Mouse (Mus musculus) spleen, postnatal 36 days (tissue): ENCODE results near the gene Ksr2.

Source experiments
- DNase-seq, 2 experiments: peaks; one replicate each; pipeline ENCODE4 v3.0.0; 2022; ENCODE audit warnings: low spot score in 2 of 2, mixed read lengths in 1 of 2

Gene Ksr2

GRCm38 (mm10) chr5:117687770-117688352 is 274.1 kb downstream of the Ksr2 start:
- no peak for DNase-seq

GRCm38 (mm10) chr5:117688738-117689137 is 274.9 kb downstream of the Ksr2 start:
- no peak for DNase-seq

DNA sequence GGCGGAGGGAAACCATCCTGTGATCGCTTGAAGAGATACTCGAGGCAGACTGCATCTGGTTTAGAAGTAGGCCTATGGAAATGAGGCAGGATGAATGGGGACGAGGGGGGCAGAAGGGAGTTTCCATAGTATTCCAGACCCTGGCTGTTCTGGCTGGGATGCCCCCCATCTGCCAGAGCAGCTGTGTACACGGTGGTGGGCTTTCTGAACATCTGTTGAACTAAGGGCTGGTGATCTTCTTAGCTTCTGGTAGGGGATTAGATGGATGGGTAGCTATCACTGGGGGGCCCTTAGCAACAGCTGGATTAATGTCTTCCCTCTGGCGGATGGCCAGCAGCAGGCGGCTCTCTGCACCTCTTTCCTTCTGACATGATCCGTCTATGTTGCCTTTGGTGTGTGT is 276.0 kb downstream of the Ksr2 start:
- DNase-seq = no peak

DNA sequence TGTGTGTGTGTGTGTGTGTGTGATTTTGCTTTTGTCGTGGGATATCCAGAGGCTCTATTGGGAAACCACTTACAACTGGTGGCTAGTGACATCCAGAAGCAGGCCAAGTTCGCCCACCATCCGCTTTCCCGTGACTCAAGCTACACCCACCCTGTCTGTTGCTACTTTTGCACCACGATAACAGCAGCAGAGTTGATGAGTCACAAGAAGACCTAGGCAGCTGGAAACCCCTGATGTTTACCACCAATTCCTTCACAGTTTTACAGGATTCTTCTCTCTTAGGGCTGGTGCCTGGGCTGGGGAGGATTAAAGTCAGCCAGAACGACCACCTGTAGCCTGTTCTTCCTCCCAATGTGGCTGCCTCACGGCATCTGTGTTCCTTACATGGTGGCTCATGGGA is 277.5 kb downstream of the Ksr2 start:
- no peak for DNase-seq

GRCm38 (mm10) chr5:117693557-117693956 is 279.8 kb downstream of the Ksr2 start:
- no peak for DNase-seq

- no peak for DNase-seq
These were observed 280.8 kb downstream of the Ksr2 start for GRCm38 (mm10) chr5:117694632-117695031.

DNA sequence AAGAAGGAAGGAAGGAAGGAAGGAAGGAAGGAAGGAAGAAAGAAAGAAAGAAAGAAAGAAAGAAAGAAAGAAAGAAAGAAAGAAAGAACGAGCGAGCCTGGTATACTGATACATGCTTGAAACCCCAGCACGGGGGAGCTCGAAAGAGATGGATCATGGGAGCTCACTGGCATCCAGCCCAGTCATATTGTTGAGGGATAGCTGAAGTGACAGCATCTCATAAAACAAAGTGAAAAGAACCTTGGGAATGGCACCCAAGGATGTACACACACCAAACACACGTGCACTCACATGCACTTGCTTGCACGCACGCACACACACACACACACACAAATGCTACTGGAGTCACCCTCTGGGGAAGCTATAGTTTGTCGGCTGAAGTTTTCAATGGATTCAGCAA is 282.6 kb downstream of the Ksr2 start:
- no peak for DNase-seq

DNA sequence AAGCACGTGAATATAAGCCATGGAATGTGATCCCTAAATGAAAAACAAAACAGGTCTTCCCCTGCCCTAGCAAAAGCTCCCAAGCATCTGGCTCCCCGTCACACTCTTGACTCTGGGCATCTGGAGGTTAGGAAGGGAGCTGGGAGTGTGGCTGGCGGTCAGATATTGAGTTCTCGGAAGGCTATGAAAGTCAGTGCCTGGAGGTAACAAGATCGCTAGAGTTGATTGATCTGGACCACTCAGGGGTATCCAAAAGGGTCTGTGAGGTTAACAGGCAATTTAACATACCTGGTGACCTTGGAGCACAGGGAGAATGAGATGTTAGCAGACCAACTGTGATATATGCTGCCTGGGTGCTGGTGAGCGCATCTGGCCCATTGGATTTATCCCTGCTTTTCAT is 283.8 kb downstream of the Ksr2 start:
- no peak for DNase-seq

GRCm38 (mm10) chr5:117704371-117704770 is 290.6 kb downstream of the Ksr2 start:
- no peak for DNase-seq

- no peak for DNase-seq
These were observed 292.8 kb downstream of the Ksr2 start for GRCm38 (mm10) chr5:117706633-117707032.

GRCm38 (mm10) chr5:117709306-117709705 is 295.5 kb downstream of the Ksr2 start:
- DNase-seq = no peak

DNA sequence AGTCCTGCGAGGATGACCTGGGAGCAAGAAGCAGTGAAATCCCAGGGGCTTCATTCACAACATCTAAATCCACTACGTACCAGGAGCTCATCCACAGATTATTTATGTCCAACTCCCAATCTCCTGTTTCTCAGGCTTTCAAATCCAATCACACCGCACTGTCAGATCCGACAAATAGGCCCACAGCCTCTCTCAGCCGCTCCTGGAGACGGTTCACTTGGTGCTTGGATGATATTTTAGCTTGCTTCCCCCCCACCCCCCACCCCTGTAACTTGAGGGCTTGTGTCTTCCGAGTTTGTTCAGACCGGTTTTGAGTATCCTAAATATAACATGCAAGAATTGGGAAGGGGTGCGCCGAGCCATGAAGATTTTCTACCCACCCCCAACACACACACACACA is 297.8 kb downstream of the Ksr2 start:
- DNase-seq = no peak

DNA sequence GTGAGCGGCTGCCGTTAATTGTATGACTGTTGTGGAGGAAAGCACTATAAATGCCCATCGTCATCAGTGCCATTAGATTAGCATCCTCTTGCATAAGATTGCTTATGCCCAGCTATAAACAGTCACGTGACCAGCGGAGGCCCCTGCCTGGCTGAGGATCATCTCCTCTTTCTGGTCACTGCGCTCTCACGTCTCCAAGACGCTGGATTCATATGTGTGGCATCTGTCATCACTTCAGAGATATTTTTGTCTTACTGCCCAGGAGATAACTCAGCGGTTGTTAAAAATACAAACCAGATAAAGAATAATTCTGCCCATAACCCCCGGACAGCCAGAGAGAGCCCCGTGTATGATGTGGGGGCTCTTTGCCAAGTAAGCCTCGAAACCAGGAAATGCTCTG is 298.4 kb downstream of the Ksr2 start:
- DNase-seq = no peak

GRCm38 (mm10) chr5:117717120-117717519 is 303.3 kb downstream of the Ksr2 start:
- no peak for DNase-seq

- DNase-seq = no peak
These were observed 309.5 kb downstream of the Ksr2 start for GRCm38 (mm10) chr5:117723316-117723715.

DNA sequence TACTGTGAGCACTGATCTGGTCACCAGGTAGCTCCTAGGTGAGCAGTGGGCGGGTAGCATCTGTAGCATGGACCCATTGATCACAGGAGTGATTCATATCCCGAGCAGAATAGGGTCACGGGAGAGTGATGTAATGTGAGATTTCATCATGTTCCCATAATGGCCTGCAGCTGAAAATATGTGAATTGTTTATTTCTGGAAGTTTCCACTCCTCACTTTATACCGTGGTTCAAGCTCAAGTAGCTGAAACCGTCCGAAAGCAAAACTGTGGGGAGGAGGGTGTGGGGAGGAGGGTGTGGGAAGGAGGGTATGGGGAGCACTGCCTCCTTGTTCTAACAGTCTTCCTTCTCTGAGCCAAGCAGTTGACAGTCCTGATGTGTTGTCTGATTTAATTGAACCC is 312.7 kb downstream of the Ksr2 start:
- no peak for DNase-seq

GRCm38 (mm10) chr5:117727138-117727537 is 313.3 kb downstream of the Ksr2 start:
- DNase-seq = no peak

DNA sequence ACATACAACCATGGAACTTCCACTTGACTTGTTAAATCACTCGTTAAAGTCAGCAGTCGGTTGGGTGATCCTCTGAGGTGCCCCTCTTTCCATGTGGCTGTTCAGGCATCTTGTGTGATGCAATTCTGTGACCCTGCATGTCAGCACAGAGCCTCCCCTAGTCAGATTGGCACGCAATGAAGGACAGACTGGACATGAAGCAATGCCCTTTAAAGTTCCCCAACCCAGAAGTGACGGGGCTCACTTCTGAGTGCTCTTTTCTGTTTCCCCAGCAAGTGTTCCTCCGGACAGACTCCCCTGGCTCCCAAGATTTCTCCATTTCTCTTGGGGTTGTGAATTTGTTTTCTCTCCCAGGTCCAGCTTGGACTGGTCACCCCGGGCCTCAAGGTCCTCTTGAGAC is 317.5 kb downstream of the Ksr2 start:
- no peak for DNase-seq

DNA sequence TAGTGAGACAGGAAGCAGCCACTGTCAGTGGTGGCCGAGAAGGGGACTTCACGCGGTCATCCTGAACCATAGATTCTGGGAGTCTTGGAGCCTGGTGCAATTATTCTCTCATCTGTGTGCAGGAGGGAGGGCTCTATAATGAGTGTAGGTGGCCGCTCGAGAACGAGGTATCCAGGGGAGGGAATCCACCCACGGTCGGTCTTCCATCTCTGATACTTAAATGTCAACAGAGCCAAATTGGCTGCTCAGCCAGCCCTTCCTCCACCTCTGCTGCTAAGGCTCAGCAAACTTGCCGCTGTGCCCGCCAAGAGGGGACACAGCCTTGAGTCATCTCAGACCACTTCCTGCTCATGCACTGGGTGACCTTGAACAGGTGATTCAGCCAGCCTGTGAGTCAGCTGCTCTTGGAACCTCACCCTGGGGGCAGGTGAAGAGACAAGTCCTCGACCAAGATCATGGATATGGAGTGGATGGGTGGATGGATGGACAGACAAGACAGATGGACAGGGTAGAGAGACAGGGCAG is 330.9 kb downstream of the Ksr2 start:
- no peak for DNase-seq

DNA sequence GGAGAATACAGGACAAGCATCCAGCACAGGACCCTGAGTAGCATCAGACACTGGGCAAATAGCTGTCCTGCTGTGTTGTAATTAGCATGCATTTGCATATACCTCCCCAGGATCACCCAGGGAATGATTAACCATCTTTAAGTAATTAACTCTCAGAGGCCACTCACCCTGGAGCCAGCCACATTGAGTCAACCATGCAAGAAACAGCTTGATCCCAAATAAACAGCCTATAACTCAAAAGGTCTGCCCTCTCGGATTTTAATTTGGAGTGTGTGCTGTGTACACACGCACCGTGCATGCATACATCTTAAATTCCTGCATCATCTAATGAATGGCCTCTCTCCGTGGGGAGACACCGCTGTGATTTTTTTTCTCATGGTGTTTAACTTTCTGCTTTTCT is 335.6 kb downstream of the Ksr2 start:
- DNase-seq = no peak

- no peak for DNase-seq
These were observed 344.1 kb downstream of the Ksr2 start for GRCm38 (mm10) chr5:117757696-117758482.

GRCm38 (mm10) chr5:117761181-117761832 is 347.5 kb downstream of the Ksr2 start:
- no peak for DNase-seq

- no peak for DNase-seq
These were observed 350.7 kb downstream of the Ksr2 start for GRCm38 (mm10) chr5:117764496-117764895.
